Mouse (Mus musculus) heart, adult 2 months (tissue): ENCODE measurements around the gene Pklr. TPM values are rescaled to one million over a fixed set of nuclear protein-coding genes. Genes with fewer than 3 reads are reported as not detected.

ENCODE experiments used
- DNase-seq, 2 experiments: peaks; one replicate each; pipeline ENCODE4 v3.0.0; 2021
- H3K27ac ChIP-seq: fragments of 200-600 bp; 2 replicates; pipeline ENCODE4 v1.8.1; 2022
- H3K27me3 ChIP-seq: fragments of 200-500 bp; 2 replicates; pipeline ENCODE4 v1.6.1; 2012; ENCODE audit warnings: mild to moderate bottlenecking, low read length, inconsistent platforms, mixed read lengths; ENCODE audit not compliant: control insufficient read depth, insufficient read depth
- H3K36me3 ChIP-seq: fragments of 200-500 bp; 2 replicates; pipeline ENCODE4 v1.6.1; 2012; ENCODE audit warnings: low read length, inconsistent platforms; ENCODE audit not compliant: control insufficient read depth, insufficient read depth
- H3K4me1 ChIP-seq: fragments of 200-500 bp; 2 replicates; pipeline ENCODE4 v1.6.1; 2011; ENCODE audit warnings: low read length; ENCODE audit not compliant: control insufficient read depth, insufficient read depth
- H3K4me3 ChIP-seq: fragments of 200-600 bp; 2 replicates; pipeline ENCODE4 v1.8.1; 2022
- H3K79me2 ChIP-seq: fragments of 200-500 bp; replicated peaks from 2 replicates; pipeline ENCODE4 v1.6.1; 2012; ENCODE audit warnings: mild to moderate bottlenecking, inconsistent platforms, low read length, moderate library complexity, mixed read lengths; ENCODE audit not compliant: control insufficient read depth, insufficient read depth
- H3K9ac ChIP-seq: fragments of 200-500 bp; 2 replicates; pipeline ENCODE4 v1.6.1; 2012; ENCODE audit warnings: low read depth, mild to moderate bottlenecking, control low read depth, inconsistent platforms, low read length, mixed read lengths
- CTCF ChIP-seq: fragments of 200-600 bp; IDR thresholded peaks from 2 replicates; pipeline ENCODE4 v1.8.1; 2022; ENCODE audit warnings: antibody characterized with exemption, mild to moderate bottlenecking, moderate library complexity
- EP300 ChIP-seq: fragments of 200-500 bp; IDR thresholded peaks from 2 replicates; pipeline ENCODE4 v1.6.1; 2011; ENCODE audit warnings: low read depth, low read length, control low read depth; ENCODE audit not compliant: insufficient read depth
- POLR2A ChIP-seq: fragments of 200-500 bp; IDR thresholded peaks from 2 replicates; pipeline ENCODE4 v1.6.1; 2011; ENCODE audit warnings: mild to moderate bottlenecking, low read depth, low read length, control low read depth; ENCODE audit not compliant: insufficient read depth
- WGBS: fragments of 180-500 bp; shearing (Covaris S2); methylation state at CpG from one replicate; pipeline ENCODE4 v1.1.7; 2018; 5-methylcytosine and 5-hydroxymethylcytosine counted together
- intact Hi-C: fragments of 180-260 bp; cut with DNase I; formaldehyde crosslinking; loops from one replicate; pipeline ENCODE4 v1.15.1; 2025
- polyA plus RNA-seq: library from polyadenylated mRNA; depleted of rRNA; stranded (reverse); fragments of >200 nt; gene quantifications from 2 replicates; pipeline ENCODE4 v1.2.3, GENCODE M21; 2012; rRNA removed
- total RNA-seq, 2 experiments: library from RNA; stranded (reverse); gene quantifications; 2 replicates each; pipeline ENCODE4 v1.2.3; 2021

Pklr gene
- total and polyA plus RNA-seq, 3 experiments, result 0.06 TPM; not detected in 2

GRCm38 (mm10) chr3:89187690-89188477 lies 51.9 kb downstream of the Pklr start:
- Histone ChIP-seq H3K4me1 (no peaks in the 10 kb centered on the region), H3K4me3 (no peak overlapping the region), H3K27me3 (no peaks in the 10 kb centered on the region), H3K9ac (no peak overlapping the region), H3K79me2 (no peaks in the 10 kb centered on the region), H3K27ac (no peak overlapping the region), H3K36me3 (no peaks in the 10 kb centered on the region)
- 84% methylated on average over 18 of the region's 18 CpGs for WGBS
- intact Hi-C loops, result no loop called here
- no peak for DNase-seq
- TF ChIP-seq CTCF (no peak), POLR2A (no peak), EP300 (no peak)

- Histone ChIP-seq H3K27ac (no peak overlapping the region), H3K9ac (no peak overlapping the region), H3K4me1 (no peaks in the 10 kb centered on the region), H3K27me3 (no peaks in the 10 kb centered on the region), H3K36me3 (no peaks in the 10 kb centered on the region), H3K4me3 (no peak overlapping the region), H3K79me2 (no peaks in the 10 kb centered on the region)
- TF ChIP-seq POLR2A (no peak), EP300 (no peak), CTCF (no peak)
- 80% methylated on average over 12 of the region's 12 CpGs for WGBS
- no peak for DNase-seq
- intact Hi-C loops, result no loop called here
Observed at GRCm38 (mm10) chr3:89188478-89188875, 52.5 kb downstream of the Pklr start.

- Histone ChIP-seq H3K4me3 (no peak overlapping the region), H3K36me3 (no peaks in the 10 kb centered on the region), H3K27ac (no peak overlapping the region), H3K9ac (no peak overlapping the region), H3K79me2 (no peaks in the 10 kb centered on the region), H3K4me1 (no peaks in the 10 kb centered on the region), H3K27me3 (no peaks in the 10 kb centered on the region)
- TF ChIP-seq POLR2A, result no peak
- TF ChIP-seq EP300, result no peak
- TF ChIP-seq CTCF, result no peak
- no peak for DNase-seq
- intact Hi-C loops, result no loop called here
- 70% methylated on average over 8 of the region's 8 CpGs for WGBS
Observed at GRCm38 (mm10) chr3:89190436-89190835, 54.5 kb downstream of the Pklr start.

- H3K27me3 ChIP-seq, result no peaks in the 10 kb centered on the region
- no peak for TF ChIP-seq EP300
- no peak for TF ChIP-seq POLR2A
- TF ChIP-seq CTCF, result no peak
- no peak overlapping the region for H3K4me3 ChIP-seq
- 71% methylated on average over 1 of the region's 1 CpGs for WGBS
- DNase-seq, result no peak
- no peak overlapping the region for H3K27ac ChIP-seq
- H3K9ac ChIP-seq, result no peak overlapping the region
- intact Hi-C loops, result no loop called here
- no peaks in the 10 kb centered on the region for H3K79me2 ChIP-seq
- no peaks in the 10 kb centered on the region for H3K36me3 ChIP-seq
- H3K4me1 ChIP-seq, result no peaks in the 10 kb centered on the region
Observed at GRCm38 (mm10) chr3:89193351-89193750, 57.4 kb downstream of the Pklr start.

GRCm38 (mm10) chr3:89193853-89194252 lies 57.9 kb downstream of the Pklr start:
- no peak overlapping the region for H3K27ac ChIP-seq
- H3K27me3 ChIP-seq, result no peaks in the 10 kb centered on the region
- H3K9ac ChIP-seq, result no peak overlapping the region
- no peaks in the 10 kb centered on the region for H3K36me3 ChIP-seq
- DNase-seq, result no peak
- TF ChIP-seq EP300, result no peak
- TF ChIP-seq POLR2A, result no peak
- TF ChIP-seq CTCF, result peak; percentile 55
- no peaks in the 10 kb centered on the region for H3K4me1 ChIP-seq
- intact Hi-C loops, result no loop called here
- 91% methylated on average over 2 of the region's 2 CpGs for WGBS
- no peaks in the 10 kb centered on the region for H3K79me2 ChIP-seq
- H3K4me3 ChIP-seq, result no peak overlapping the region

Other genes starting within 250 kb of the Pklr start
- 10 to 100 TPM; 12.4 to 12.6 TPM for gene Msto1, start 222.1 kb upstream of the Pklr start, total RNA-seq
- 21.6 and 22.1 TPM in 2 replicates for gene Msto1, start 222.1 kb upstream of the Pklr start, polyA plus RNA-seq
- gene Ash1l, start 185.5 kb upstream of the Pklr start, total RNA-seq, result 10 to 100 TPM; 36.4 to 41.1 TPM
- gene Ash1l, start 185.5 kb upstream of the Pklr start, polyA plus RNA-seq, result 6.9 and 14.0 TPM in 2 replicates
- gene Dap3, start 185.0 kb upstream of the Pklr start, total RNA-seq, result 100 to 1,000 TPM; 134 to 153 TPM
- 66.5 and 98.1 TPM in 2 replicates for gene Dap3, start 185.0 kb upstream of the Pklr start, polyA plus RNA-seq
- gene Rusc1, start 42.8 kb upstream of the Pklr start, total RNA-seq, result 10 to 100 TPM; 26.4 to 30.9 TPM
- gene Rusc1, start 42.8 kb upstream of the Pklr start, polyA plus RNA-seq, result 38.8 and 50.4 TPM in 2 replicates
- not detected for gene Gm43738, start 35.0 kb upstream of the Pklr start, total RNA-seq
- not detected in 2 replicates for gene Gm43738, start 35.0 kb upstream of the Pklr start, polyA plus RNA-seq
- gene Fdps, start 34.2 kb upstream of the Pklr start, total RNA-seq, result 10 to 100 TPM; 20.8 to 21.1 TPM
- 22.5 and 29.6 TPM in 2 replicates for gene Fdps, start 34.2 kb upstream of the Pklr start, polyA plus RNA-seq
- under 1 TPM in 1 of 2 experiments, not detected in 1; 0.25 TPM for gene Hcn3, start 24.1 kb downstream of the Pklr start, total RNA-seq
- gene Hcn3, start 24.1 kb downstream of the Pklr start, polyA plus RNA-seq, result 0.26 and 0.29 TPM in 2 replicates
- gene Clk2, start 28.7 kb downstream of the Pklr start, total RNA-seq, result 10 to 100 TPM; 15.4 to 18.9 TPM
- gene Clk2, start 28.7 kb downstream of the Pklr start, polyA plus RNA-seq, result 26.5 and 40.4 TPM in 2 replicates
- gene Scamp3, start 41.3 kb downstream of the Pklr start, total RNA-seq, result 10 to 100 TPM; 44.5 to 54.7 TPM
- 96.7 and 108 TPM in 2 replicates for gene Scamp3, start 41.3 kb downstream of the Pklr start, polyA plus RNA-seq
- 1 to 10 TPM; 3.9 to 5.1 TPM for gene Fam189b, start 47.0 kb downstream of the Pklr start, total RNA-seq
- gene Fam189b, start 47.0 kb downstream of the Pklr start, polyA plus RNA-seq, result 12.8 and 18.0 TPM in 2 replicates
- 10 to 100 TPM; 19.9 to 20.4 TPM for gene Gba, start 66.8 kb downstream of the Pklr start, total RNA-seq
- gene Gba, start 66.8 kb downstream of the Pklr start, polyA plus RNA-seq, result 26.3 and 39.2 TPM in 2 replicates
- 1 to 10 TPM; 3.4 to 5.1 TPM for gene Thbs3, start 79.0 kb downstream of the Pklr start, total RNA-seq
- 15.8 and 24.3 TPM in 2 replicates for gene Thbs3, start 79.0 kb downstream of the Pklr start, polyA plus RNA-seq
- gene Mtx1, start 90.9 kb downstream of the Pklr start, total RNA-seq, result 10 to 100 TPM; 59.8 to 61.8 TPM
- 96.2 and 111 TPM in 2 replicates for gene Mtx1, start 90.9 kb downstream of the Pklr start, polyA plus RNA-seq
- gene Muc1, start 92.9 kb downstream of the Pklr start, total RNA-seq, result under 1 TPM; 0.39 to 0.47 TPM
- gene Muc1, start 92.9 kb downstream of the Pklr start, polyA plus RNA-seq, result 0.67 and 6.2 TPM in 2 replicates
- gene Krtcap2, start 109.8 kb downstream of the Pklr start, total RNA-seq, result 10 to 100 TPM; 80.7 to 95.7 TPM
- gene Krtcap2, start 109.8 kb downstream of the Pklr start, polyA plus RNA-seq, result 84.3 and 116 TPM in 2 replicates
- gene Trim46, start 110.2 kb downstream of the Pklr start, total RNA-seq, result under 1 TPM; 0.39 to 0.96 TPM
- gene Trim46, start 110.2 kb downstream of the Pklr start, polyA plus RNA-seq, result 1.4 and 1.9 TPM in 2 replicates
- gene Dpm3, start 123.2 kb downstream of the Pklr start, total RNA-seq, result 10 to 100 TPM; 54.3 to 58.2 TPM
- gene Dpm3, start 123.2 kb downstream of the Pklr start, polyA plus RNA-seq, result 140 and 160 TPM in 2 replicates
- 10 to 100 TPM; 17.3 to 23.3 TPM for gene Slc50a1, start 134.4 kb downstream of the Pklr start, total RNA-seq
- gene Slc50a1, start 134.4 kb downstream of the Pklr start, polyA plus RNA-seq, result 105 and 111 TPM in 2 replicates
- gene Efna1, start 145.0 kb downstream of the Pklr start, total RNA-seq, result 10 to 100 TPM; 22.6 to 28.4 TPM
- 39.6 and 44.4 TPM in 2 replicates for gene Efna1, start 145.0 kb downstream of the Pklr start, polyA plus RNA-seq
- not detected for gene Efna3, start 186.8 kb downstream of the Pklr start, total RNA-seq
- gene Efna3, start 186.8 kb downstream of the Pklr start, polyA plus RNA-seq, result 0.09 TPM in 1 of 2 replicates, not detected in the other
- gene Efna4, start 201.9 kb downstream of the Pklr start, total RNA-seq, result under 1 TPM; 0.21 to 0.36 TPM
- 0.64 and 0.86 TPM in 2 replicates for gene Efna4, start 201.9 kb downstream of the Pklr start, polyA plus RNA-seq
- 10 to 100 TPM; 56.8 to 59.2 TPM for gene Adam15, start 213.9 kb downstream of the Pklr start, total RNA-seq
- gene Adam15, start 213.9 kb downstream of the Pklr start, polyA plus RNA-seq, result 95.6 and 95.7 TPM in 2 replicates
- gene Dcst2, start 225.8 kb downstream of the Pklr start, total RNA-seq, result not detected
- gene Dcst2, start 225.8 kb downstream of the Pklr start, polyA plus RNA-seq, result 0.09 and 0.35 TPM in 2 replicates
- not detected for gene Dcst1, start 229.1 kb downstream of the Pklr start, total RNA-seq
- 0.18 and 0.23 TPM in 2 replicates for gene Dcst1, start 229.1 kb downstream of the Pklr start, polyA plus RNA-seq